Mouse (Mus musculus) megakaryocyte progenitor cell, adult 5-6 weeks (primary cell): ENCODE data around the gene Lyg1. TPM values are rescaled to one million over a fixed set of nuclear protein-coding genes. Genes with fewer than 3 reads are reported as not detected.

ENCODE experiments used
- ATAC-seq: replicated peaks from 2 replicates; pipeline ENCODE4 v1.8.0; 2016; ENCODE audit warnings: mild to moderate bottlenecking, moderate TSS enrichment, inconsistent platforms; ENCODE audit not compliant: poor library complexity
- total RNA-seq, 2 experiments: library from RNA; stranded (forward) in 1 of 2; stranded (reverse) in 1 of 2; fragments of 157-497, 149-512 nt in 1 of 2; fragments of 200-1000 nt in 1 of 2; gene quantifications; 2 replicates each; pipeline versions ENCODE4 v1.2.3 to v1.2.4; 2015 to 2017

Gene Lyg1
- total RNA-seq, 2 experiments from 2014 or later, result not detected

- ATAC-seq, result no peak
Observed at GRCm38 (mm10) chr1:37955251-37955650, 2.3 kb downstream of the Lyg1 start.

GRCm38 (mm10) chr1:37954786-37955185, 2.8 kb downstream of the Lyg1 start:
- no peak for ATAC-seq

GRCm38 (mm10) chr1:37948906-37949305, 8.7 kb downstream of the Lyg1 start:
- ATAC-seq, result no peak

GRCm38 (mm10) chr1:37931806-37932205, 25.8 kb downstream of the Lyg1 start:
- ATAC-seq, result peak; percentile 17; the same call in 1 of the 2 replicates

- ATAC-seq, result no peak
Observed at GRCm38 (mm10) chr1:37925971-37926370, 31.6 kb downstream of the Lyg1 start.

- ATAC-seq, result no peak
Observed at GRCm38 (mm10) chr1:37922536-37922935, 35.0 kb downstream of the Lyg1 start.

GRCm38 (mm10) chr1:37918096-37918495, 39.5 kb downstream of the Lyg1 start:
- no peak for ATAC-seq

- ATAC-seq, result no peak
Observed at GRCm38 (mm10) chr1:37917666-37918065, 39.9 kb downstream of the Lyg1 start.

- no peak for ATAC-seq
Observed at GRCm38 (mm10) chr1:37916393-37916792, 41.2 kb downstream of the Lyg1 start, which contains the start of gene Lyg2. Gene Lyg2 (minus strand): TSS chr1:37916493.

GRCm38 (mm10) chr1:37912751-37913150, 44.8 kb downstream of the Lyg1 start:
- ATAC-seq, result no peak

- peak; percentile 92 for ATAC-seq
Observed at GRCm38 (mm10) chr1:37903178-37903577, 54.4 kb downstream of the Lyg1 start.

GRCm38 (mm10) chr1:37900288-37900687, 57.3 kb downstream of the Lyg1 start:
- ATAC-seq, result no peak

GRCm38 (mm10) chr1:37899816-37900215, 57.7 kb downstream of the Lyg1 start:
- ATAC-seq, result no peak

Other genes starting within 250 kb of the Lyg1 start
- gene 2010300C02Rik, start 237.7 kb downstream of the Lyg1 start, total RNA-seq (2015), result 0.05 and 0.39 TPM in 2 replicates
- 0.14 and 0.17 TPM in 2 replicates for gene 2010300C02Rik, start 237.7 kb downstream of the Lyg1 start, total RNA-seq (2017)
- 7.5 and 8.6 TPM in 2 replicates for gene Tsga10, start 91.3 kb downstream of the Lyg1 start, total RNA-seq (2015)
- gene Tsga10, start 91.3 kb downstream of the Lyg1 start, total RNA-seq (2017), result 8.1 and 9.6 TPM in 2 replicates
- gene Lipt1, start 86.0 kb downstream of the Lyg1 start, total RNA-seq (2015), result 4.4 and 5.8 TPM in 2 replicates
- 5.1 and 8.0 TPM in 2 replicates for gene Lipt1, start 86.0 kb downstream of the Lyg1 start, total RNA-seq (2017)
- gene Mitd1, start 67.3 kb downstream of the Lyg1 start, total RNA-seq (2015), result 28.2 and 46.0 TPM in 2 replicates
- gene Mitd1, start 67.3 kb downstream of the Lyg1 start, total RNA-seq (2017), result 29.5 and 41.7 TPM in 2 replicates
- gene Mrpl30, start 67.3 kb downstream of the Lyg1 start, total RNA-seq (2015), result 286 TPM in 2 replicates
- gene Mrpl30, start 67.3 kb downstream of the Lyg1 start, total RNA-seq (2017), result 233 and 248 TPM in 2 replicates
- gene Lyg2, start 41.3 kb downstream of the Lyg1 start, total RNA-seq (2015), result not detected in 2 replicates
- gene Lyg2, start 41.3 kb downstream of the Lyg1 start, total RNA-seq (2017), result not detected in 2 replicates
- 52.8 and 64.3 TPM in 2 replicates for gene Txndc9, start 40.1 kb upstream of the Lyg1 start, total RNA-seq (2015)
- 42.6 and 51.7 TPM in 2 replicates for gene Txndc9, start 40.1 kb upstream of the Lyg1 start, total RNA-seq (2017)
- 42.2 and 47.8 TPM in 2 replicates for gene Eif5b, start 40.3 kb upstream of the Lyg1 start, total RNA-seq (2015)
- gene Eif5b, start 40.3 kb upstream of the Lyg1 start, total RNA-seq (2017), result 21.8 and 24.6 TPM in 2 replicates
- 41.7 and 48.3 TPM in 2 replicates for gene Rev1, start 172.0 kb upstream of the Lyg1 start, total RNA-seq (2015)
- 44.6 and 60.9 TPM in 2 replicates for gene Rev1, start 172.0 kb upstream of the Lyg1 start, total RNA-seq (2017)